Mouse (Mus musculus) kidney, postnatal 36 days (tissue): ENCODE measurements around the gene Dgat2.

Experiments used
- DNase-seq, 2 experiments: peaks; one replicate each; pipeline ENCODE4 v3.0.0; 2021 to 2022; ENCODE audit warnings: mixed read lengths in 2 of 2

The Dgat2 gene

GRCm38 (mm10) chr7:99182432-99183172, at the start of gene Dgat2:
Gene Dgat2 (minus strand): TSS chr7:99182719.
- peak; percentile 91 to 93 for DNase-seq

- peak; percentile 60 to 77 for DNase-seq
These were observed 47.7 kb upstream of the Dgat2 start for GRCm38 (mm10) chr7:99230061-99230747.

GRCm38 (mm10) chr7:99229411-99229810, 46.9 kb upstream of the Dgat2 start:
- DNase-seq, result peak; percentile 62 to 69

- no peak for DNase-seq
These were observed 46.3 kb upstream of the Dgat2 start for GRCm38 (mm10) chr7:99228825-99229224.

- DNase-seq, result no peak
These were observed 44.7 kb upstream of the Dgat2 start for GRCm38 (mm10) chr7:99227267-99227666.

GRCm38 (mm10) chr7:99226662-99227061, 44.1 kb upstream of the Dgat2 start:
- no peak for DNase-seq

GRCm38 (mm10) chr7:99225421-99225820, 42.9 kb upstream of the Dgat2 start:
- DNase-seq, result peak; percentile 48 to 79

GRCm38 (mm10) chr7:99224648-99225190, 42.2 kb upstream of the Dgat2 start:
- peak; percentile 85 to 94 for DNase-seq

- peak in 1 of 2 experiments; percentile 67 for DNase-seq
These were observed 41.7 kb upstream of the Dgat2 start for GRCm38 (mm10) chr7:99224225-99224624.

GRCm38 (mm10) chr7:99217338-99218074, 35.0 kb upstream of the Dgat2 start:
- DNase-seq, result no peak

GRCm38 (mm10) chr7:99215347-99215855, 32.9 kb upstream of the Dgat2 start:
- peak; percentile 80 to 81 for DNase-seq

- DNase-seq, result peak; percentile 58 to 75
These were observed 32.2 kb upstream of the Dgat2 start for GRCm38 (mm10) chr7:99214621-99215185.

- no peak for DNase-seq
These were observed 31.2 kb upstream of the Dgat2 start for GRCm38 (mm10) chr7:99213686-99214085.

- DNase-seq, result no peak
These were observed 30.5 kb upstream of the Dgat2 start for GRCm38 (mm10) chr7:99213056-99213455.

- DNase-seq, result no peak
These were observed 26.2 kb upstream of the Dgat2 start for GRCm38 (mm10) chr7:99208704-99209103.

- no peak for DNase-seq
These were observed 23.8 kb upstream of the Dgat2 start for GRCm38 (mm10) chr7:99206364-99206763.

GRCm38 (mm10) chr7:99202163-99202562, 19.6 kb upstream of the Dgat2 start:
- DNase-seq, result no peak

- peak; percentile 48 to 51 for DNase-seq
These were observed 17.8 kb upstream of the Dgat2 start for GRCm38 (mm10) chr7:99200290-99200689.

GRCm38 (mm10) chr7:99199451-99200175, 17.1 kb upstream of the Dgat2 start:
- DNase-seq, result no peak

- DNase-seq, result no peak
These were observed 16.3 kb upstream of the Dgat2 start for GRCm38 (mm10) chr7:99198811-99199210.

- DNase-seq, result no peak
These were observed 12.0 kb upstream of the Dgat2 start for GRCm38 (mm10) chr7:99194511-99194910.

- no peak for DNase-seq
These were observed 11.4 kb upstream of the Dgat2 start for GRCm38 (mm10) chr7:99193926-99194325.
